Mouse (Mus musculus): Measurements from ENCODE around the gene Olfr814. TPM values are rescaled to one million over a fixed set of nuclear protein-coding genes. Genes with fewer than 3 reads are reported as not detected.
"Not testable (repeated sequence)": the region's sequence is repeated elsewhere in the genome, so short reads cannot be mapped to it uniquely, and the experiment has no call there.

The Olfr814 gene
- not detected in 2 replicates for polyA plus RNA-seq (2012; rRNA removed)

DNA sequence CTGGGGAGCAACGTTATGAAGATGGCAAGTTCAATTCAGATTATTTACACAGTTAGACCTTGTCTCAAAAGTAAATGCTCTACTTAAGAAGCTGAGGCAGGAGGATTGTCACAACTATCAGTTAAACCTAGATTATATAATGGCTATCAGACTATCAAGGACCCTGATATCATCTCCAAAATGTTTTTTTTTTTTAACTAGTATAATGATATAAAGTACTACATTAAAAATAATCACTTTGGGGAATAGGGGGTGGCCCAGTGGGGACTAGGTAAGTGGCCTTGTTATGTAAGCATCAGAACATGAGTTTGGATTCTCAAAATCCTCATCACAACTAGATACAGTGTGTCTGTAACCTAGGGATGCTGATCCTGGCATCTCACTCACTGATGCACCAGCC, at the start of gene Olfr814:
Gene Olfr814, minus strand, starts transcription at position 101 of the 400 bp plus-strand sequence.
- DNase-seq; H3K4me1 ChIP-seq (ENCODE audit: control insufficient read depth, insufficient read depth, low read length); H3K4me3 ChIP-seq (replicated peaks; ENCODE audit: extremely low read depth, low read depth, low read length): not testable (repeated sequence)
- WGBS = 11% methylated on average over 1 of the region's 1 CpGs

DNA sequence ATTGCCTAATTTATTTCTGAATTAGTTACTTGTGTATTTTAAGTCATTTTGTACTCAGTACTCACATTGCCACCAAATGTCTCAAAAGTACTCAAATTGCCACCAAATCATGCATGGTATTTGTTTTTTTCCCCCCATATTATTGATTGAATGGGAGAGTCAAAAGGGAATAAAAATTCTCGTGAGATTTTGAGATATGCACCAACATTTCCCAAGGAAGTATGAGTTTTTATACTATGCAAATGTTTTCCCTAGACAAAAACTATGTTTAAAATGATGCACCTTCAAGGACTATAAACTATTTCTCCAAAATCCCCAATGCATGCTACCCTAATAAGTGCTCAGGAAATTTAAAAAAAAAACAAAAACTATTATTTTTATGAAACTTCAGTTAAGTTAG, 35.8 kb upstream of the Olfr814 start, which contains the start of gene Olfr816:
Gene Olfr816, minus strand, starts transcription at position 101 of the 400 bp plus-strand sequence.
- H3K4me1 ChIP-seq (ENCODE audit: control insufficient read depth, insufficient read depth, low read length) = no peaks in the 10 kb centered on the region
- WGBS = 40% methylated on average over 1 of the region's 1 CpGs
- TF ChIP-seq CTCF (IDR thresholded peaks at IDR 0.05; ENCODE audit: insufficient read depth, low read length) = no peak
- TF ChIP-seq POLR2A (IDR thresholded peaks at IDR 0.05; ENCODE audit: borderline replicate concordance, extremely low read depth, low read depth, low read length) = no peak
- no peak for DNase-seq
- no peak within 1 kb of the TSS for H3K4me3 ChIP-seq (replicated peaks; ENCODE audit: extremely low read depth, low read depth, low read length)

DNA sequence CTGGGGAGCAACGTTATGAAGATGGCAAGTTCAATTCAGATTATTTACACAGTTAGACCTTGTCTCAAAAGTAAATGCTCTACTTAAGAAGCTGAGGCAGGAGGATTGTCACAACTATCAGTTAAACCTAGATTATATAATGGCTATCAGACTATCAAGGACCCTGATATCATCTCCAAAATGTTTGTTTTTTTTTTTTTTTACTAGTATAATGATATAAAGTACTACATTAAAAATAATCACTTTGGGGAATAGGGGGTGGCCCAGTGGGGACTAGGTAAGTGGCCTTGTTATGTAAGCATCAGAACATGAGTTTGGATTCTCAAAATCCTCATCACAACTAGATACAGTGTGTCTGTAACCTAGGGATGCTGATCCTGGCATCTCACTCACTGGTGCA, 26.1 kb upstream of the Olfr814 start, which contains the start of gene Olfr815:
Gene Olfr815, minus strand, starts transcription at position 101 of the 400 bp plus-strand sequence.
- not testable (repeated sequence) for H3K4me3 ChIP-seq (replicated peaks; ENCODE audit: extremely low read depth, low read depth, low read length); DNase-seq; H3K4me1 ChIP-seq (ENCODE audit: control insufficient read depth, insufficient read depth, low read length)
- 42% methylated on average over 1 of the region's 1 CpGs for WGBS

- DNase-seq = no peak
- no peak overlapping the region for H3K4me3 ChIP-seq (replicated peaks; ENCODE audit: extremely low read depth, low read depth, low read length)
- TF ChIP-seq POLR2A (IDR thresholded peaks at IDR 0.05; ENCODE audit: borderline replicate concordance, extremely low read depth, low read depth, low read length) (no peak), CTCF (IDR thresholded peaks at IDR 0.05; ENCODE audit: insufficient read depth, low read length) (no peak)
- WGBS = 85% methylated on average over 7 of the region's 7 CpGs
- H3K4me1 ChIP-seq (ENCODE audit: control insufficient read depth, insufficient read depth, low read length) = no peaks in the 10 kb centered on the region
Observed at GRCm38 (mm10) chr10:129885934-129886333, 6.3 kb upstream of the Olfr814 start.

DNA sequence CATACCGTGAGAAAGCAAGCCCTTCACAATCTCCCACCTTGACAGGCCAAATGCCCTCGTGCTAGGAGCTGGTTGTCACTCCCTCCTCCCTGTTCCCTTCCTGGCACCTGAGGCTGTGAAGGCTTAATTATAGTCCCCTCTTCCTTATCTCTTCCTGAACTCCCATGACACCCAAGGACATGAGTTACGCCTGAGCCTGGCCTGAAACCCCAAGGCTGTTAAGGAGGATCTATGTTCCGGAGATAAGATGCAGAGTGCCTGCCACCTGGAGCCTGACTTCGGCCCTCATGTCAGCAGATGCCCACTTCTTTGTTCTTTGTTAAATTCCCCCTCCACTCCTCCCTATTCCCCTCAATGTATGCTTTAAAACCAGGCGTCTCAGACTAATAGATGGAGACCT, 5.8 kb upstream of the Olfr814 start:
- not testable (repeated sequence) for DNase-seq; H3K4me3 ChIP-seq (replicated peaks; ENCODE audit: extremely low read depth, low read depth, low read length); H3K4me1 ChIP-seq (ENCODE audit: control insufficient read depth, insufficient read depth, low read length)
- 71% methylated on average over 6 of the region's 6 CpGs for WGBS

DNA sequence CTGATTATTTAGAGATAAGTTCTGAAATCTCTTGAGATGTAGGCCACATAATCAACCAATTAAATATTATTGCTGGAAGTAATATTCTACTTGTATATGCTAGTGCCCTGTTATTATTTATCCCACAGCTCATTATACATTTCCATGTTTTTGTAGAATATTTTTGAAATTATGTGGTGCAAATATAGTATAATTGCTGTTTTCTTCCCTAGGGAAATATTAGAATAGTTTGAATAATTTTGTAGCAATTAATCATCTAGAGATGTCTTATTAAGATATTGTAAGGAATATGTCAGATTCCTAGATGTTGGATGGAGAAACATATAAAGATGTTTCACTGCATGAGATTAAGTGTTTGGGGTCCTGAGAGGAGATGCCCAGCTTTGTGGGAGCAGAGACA, 24.6 kb downstream of the Olfr814 start, which contains the start of gene Olfr813:
Gene Olfr813, plus strand, starts transcription at position 301 of the 400 bp plus-strand sequence.
- H3K4me1 ChIP-seq (ENCODE audit: control insufficient read depth, insufficient read depth, low read length) = no peaks in the 10 kb centered on the region
- no peak within 1 kb of the TSS for H3K4me3 ChIP-seq (replicated peaks; ENCODE audit: extremely low read depth, low read depth, low read length)
- DNase-seq = no peak
- no peak for TF ChIP-seq POLR2A (IDR thresholded peaks at IDR 0.05; ENCODE audit: borderline replicate concordance, extremely low read depth, low read depth, low read length)
- no peak for TF ChIP-seq CTCF (IDR thresholded peaks at IDR 0.05; ENCODE audit: insufficient read depth, low read length)

GRCm38 (mm10) chr10:129847343-129847742, 32.3 kb downstream of the Olfr814 start:
- whole genome bisulfite sequencing = 80% methylated on average over 1 of the region's 1 CpGs
- Histone ChIP-seq H3K4me3 (replicated peaks; ENCODE audit: extremely low read depth, low read depth, low read length) (no peak overlapping the region), H3K4me1 (ENCODE audit: control insufficient read depth, insufficient read depth, low read length) (no peaks in the 10 kb centered on the region)
- DNase-seq = no peak
- TF ChIP-seq POLR2A (IDR thresholded peaks at IDR 0.05; ENCODE audit: borderline replicate concordance, extremely low read depth, low read depth, low read length) (no peak), CTCF (IDR thresholded peaks at IDR 0.05; ENCODE audit: insufficient read depth, low read length) (no peak)

DNA sequence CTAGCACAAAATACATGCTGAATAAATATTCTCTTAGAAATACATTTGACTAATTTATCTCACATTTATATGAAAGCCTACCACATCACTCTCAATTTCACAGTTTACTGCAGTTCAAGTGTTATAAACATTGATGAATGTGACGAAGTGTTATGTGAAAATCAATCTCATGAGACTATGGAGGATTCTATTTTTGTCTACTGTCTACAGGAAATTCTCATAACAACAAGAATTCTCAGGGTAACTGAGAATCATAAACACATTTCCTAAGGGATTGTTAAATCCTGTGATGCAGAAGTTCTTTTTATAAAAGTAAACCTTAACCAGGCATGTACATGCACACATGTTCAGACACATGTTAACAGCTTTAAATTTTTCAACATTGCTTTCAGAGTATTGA, 33.7 kb downstream of the Olfr814 start, which contains the start of gene Olfr812:
Gene Olfr812, minus strand, starts transcription at position 101 of the 400 bp plus-strand sequence.
- H3K4me3 ChIP-seq (replicated peaks; ENCODE audit: extremely low read depth, low read depth, low read length) = no peak within 1 kb of the TSS
- TF ChIP-seq POLR2A (IDR thresholded peaks at IDR 0.05; ENCODE audit: borderline replicate concordance, extremely low read depth, low read depth, low read length) = no peak
- TF ChIP-seq CTCF (IDR thresholded peaks at IDR 0.05; ENCODE audit: insufficient read depth, low read length) = no peak
- no peaks in the 10 kb centered on the region for H3K4me1 ChIP-seq (ENCODE audit: control insufficient read depth, insufficient read depth, low read length)
- no peak for DNase-seq
- WGBS = 23% methylated on average over 1 of the region's 1 CpGs

Other genes with a start within 250 kb of the Olfr814 start
- not detected in 2 replicates for gene Olfr799, start 242.4 kb downstream of the Olfr814 start, polyA plus RNA-seq (2012; rRNA removed)
- gene Olfr800, start 222.2 kb downstream of the Olfr814 start, polyA plus RNA-seq (2012; rRNA removed) = not detected in 2 replicates
- gene Olfr801, start 206.0 kb downstream of the Olfr814 start, polyA plus RNA-seq (2012; rRNA removed) = not detected in 2 replicates
- not detected in 2 replicates for gene Olfr802, start 191.7 kb downstream of the Olfr814 start, polyA plus RNA-seq (2012; rRNA removed)
- gene Olfr803, start 185.6 kb downstream of the Olfr814 start, polyA plus RNA-seq (2012; rRNA removed) = not detected in 2 replicates
- gene Olfr804, start 176.6 kb downstream of the Olfr814 start, polyA plus RNA-seq (2012; rRNA removed) = not detected in 2 replicates
- gene Olfr805, start 150.5 kb downstream of the Olfr814 start, polyA plus RNA-seq (2012; rRNA removed) = not detected in 2 replicates
- not detected in 2 replicates for gene Olfr806, start 137.9 kb downstream of the Olfr814 start, polyA plus RNA-seq (2012; rRNA removed)
- not detected in 2 replicates for gene Olfr807, start 122.1 kb downstream of the Olfr814 start, polyA plus RNA-seq (2012; rRNA removed)
- not detected in 2 replicates for gene Olfr808, start 114.4 kb downstream of the Olfr814 start, polyA plus RNA-seq (2012; rRNA removed)
- not detected in 2 replicates for gene Olfr809, start 105.2 kb downstream of the Olfr814 start, polyA plus RNA-seq (2012; rRNA removed)
- not detected in 2 replicates for gene Olfr810, start 84.9 kb downstream of the Olfr814 start, polyA plus RNA-seq (2012; rRNA removed)
- gene Olfr811, start 75.5 kb downstream of the Olfr814 start, polyA plus RNA-seq (2012; rRNA removed) = not detected in 2 replicates
- not detected in 2 replicates for gene Olfr812, start 33.8 kb downstream of the Olfr814 start, polyA plus RNA-seq (2012; rRNA removed)
- not detected in 2 replicates for gene Olfr813, start 24.5 kb downstream of the Olfr814 start, polyA plus RNA-seq (2012; rRNA removed)
- not detected in 2 replicates for gene Olfr815, start 26.0 kb upstream of the Olfr814 start, polyA plus RNA-seq (2012; rRNA removed)
- gene Olfr816, start 35.7 kb upstream of the Olfr814 start, polyA plus RNA-seq (2012; rRNA removed) = not detected in 2 replicates
- not detected in 2 replicates for gene Olfr818, start 69.2 kb upstream of the Olfr814 start, polyA plus RNA-seq (2012; rRNA removed)
- gene Olfr819, start 87.4 kb upstream of the Olfr814 start, polyA plus RNA-seq (2012; rRNA removed) = not detected in 2 replicates
- gene Olfr247, start 96.3 kb upstream of the Olfr814 start, polyA plus RNA-seq (2012; rRNA removed) = not detected in 2 replicates
- not detected in 2 replicates for gene Gm10310, start 105.2 kb upstream of the Olfr814 start, polyA plus RNA-seq (2012; rRNA removed)
- not detected in 2 replicates for gene Olfr820, start 132.8 kb upstream of the Olfr814 start, polyA plus RNA-seq (2012; rRNA removed)
- not detected in 2 replicates for gene Olfr821, start 150.5 kb upstream of the Olfr814 start, polyA plus RNA-seq (2012; rRNA removed)
- gene Olfr822, start 191.4 kb upstream of the Olfr814 start, polyA plus RNA-seq (2012; rRNA removed) = not detected in 2 replicates
- not detected in 2 replicates for gene Olfr823, start 235.5 kb upstream of the Olfr814 start, polyA plus RNA-seq (2012; rRNA removed)

All from lung, adult 2 months (tissue).